Mouse (Mus musculus): ENCODE measurements at regions not wholly inside any gene's neighbourhood (a gene's known extent, or its start where the extent isn't known, plus 50 kb on each side); places are given as distances from the start of the nearest gene placed in this dataset.
A peak's percentile ranks its signal among the peaks of the same experiment; 100 is the strongest.

DNA sequence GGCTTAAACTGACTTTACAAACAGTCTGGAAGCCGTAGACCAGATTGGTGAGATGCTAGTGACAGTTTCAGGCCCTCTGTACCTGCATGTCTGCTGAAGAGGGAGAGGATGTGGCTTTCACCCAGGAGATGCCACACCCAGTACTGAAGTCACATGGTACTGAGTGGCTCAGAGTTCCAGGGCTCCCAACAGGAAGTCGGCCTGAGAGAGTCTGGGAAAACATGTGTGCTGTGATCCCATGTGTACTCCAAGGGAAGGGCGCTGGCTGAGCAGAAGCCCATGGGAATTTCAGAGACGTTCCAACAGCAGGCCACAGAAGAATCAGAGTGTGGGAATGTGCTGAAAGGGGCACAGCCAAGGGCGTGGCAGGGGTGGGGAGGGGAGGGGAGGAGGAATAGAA lies 120.7 kb upstream of the Spdye4c start:
- no peak for DNase-seq (ENCODE audit: inconsistent age in 2 of 2, low spot score in 1 of 2)

DNA sequence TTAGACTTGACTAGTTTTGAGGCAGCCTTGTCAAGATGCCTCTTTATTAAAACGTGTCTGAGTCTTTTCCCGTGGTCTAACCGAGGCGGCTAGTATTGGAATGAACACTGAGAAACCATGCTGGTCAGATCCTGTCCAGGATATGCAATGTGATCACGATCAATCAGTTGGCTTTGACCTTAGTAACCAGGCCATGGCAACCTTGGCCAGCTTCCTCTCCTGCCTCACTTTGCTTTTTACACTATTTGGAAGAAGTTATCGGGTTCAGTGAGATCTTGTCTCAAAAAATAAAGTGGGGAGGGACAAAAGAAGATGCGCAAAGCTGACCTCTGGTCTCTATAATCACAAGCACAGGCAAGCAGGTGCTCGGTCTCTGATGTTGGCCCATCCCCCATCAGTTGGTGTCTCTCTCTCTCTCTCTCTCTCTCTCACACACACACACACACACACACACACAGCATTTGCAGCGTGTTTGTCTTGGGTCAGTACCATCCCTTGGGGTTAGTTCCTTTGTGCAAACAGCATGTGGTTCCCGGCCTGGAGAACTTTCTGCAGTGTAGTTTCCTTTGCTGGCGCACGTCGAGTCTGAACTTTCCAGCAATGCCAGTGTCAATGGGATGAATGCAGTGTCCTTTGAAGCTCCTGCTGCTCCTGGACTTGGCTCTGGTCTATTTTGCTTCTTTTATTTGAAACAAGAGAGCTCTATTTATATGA lies 117.6 kb upstream of the Spdye4c start:
- DNase-seq (ENCODE audit: inconsistent age in 2 of 2, low spot score in 1 of 2): no peak

DNA sequence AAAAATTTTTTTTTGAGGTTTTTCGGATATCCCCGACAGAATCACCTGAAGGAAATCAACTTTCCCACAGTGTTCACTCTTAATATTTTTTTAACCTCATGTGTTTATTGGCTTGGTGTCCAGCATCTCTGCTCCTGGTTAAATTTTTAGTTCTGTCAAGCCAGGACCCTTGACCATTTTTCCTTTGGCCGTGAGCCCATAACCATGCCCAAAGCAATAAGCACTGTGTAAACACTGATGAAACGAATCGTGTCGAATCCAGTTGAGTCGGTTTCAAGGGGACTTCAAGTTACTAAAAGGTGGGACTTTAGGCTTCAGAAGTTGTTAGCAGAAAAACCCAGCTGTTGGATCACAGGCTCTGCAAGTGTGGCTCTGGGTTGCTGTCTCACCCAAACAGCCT lies 117.0 kb upstream of the Spdye4c start:
- no peak for DNase-seq (ENCODE audit: inconsistent age in 2 of 2, low spot score in 1 of 2)

DNA sequence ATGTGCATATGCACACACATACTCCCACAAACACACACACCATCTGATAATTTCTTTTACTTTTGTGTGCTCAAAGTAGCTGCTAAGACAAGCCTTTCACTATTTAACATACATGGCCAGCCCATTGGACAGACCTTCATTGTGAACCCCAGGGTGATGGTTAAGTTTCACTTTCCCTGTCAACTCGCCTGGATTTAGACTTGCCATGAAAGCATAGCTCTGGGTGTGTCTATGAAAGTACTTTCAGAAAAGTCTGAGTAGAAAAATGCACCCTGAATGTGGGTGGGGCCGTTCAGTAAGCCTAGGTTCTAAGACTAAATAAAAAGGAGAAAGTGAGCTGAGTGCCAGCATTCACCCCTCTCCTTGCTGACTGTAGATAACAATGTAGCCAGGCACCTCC lies 113.8 kb upstream of the Spdye4c start:
- DNase-seq (ENCODE audit: inconsistent age in 2 of 2, low spot score in 1 of 2): no peak

DNA sequence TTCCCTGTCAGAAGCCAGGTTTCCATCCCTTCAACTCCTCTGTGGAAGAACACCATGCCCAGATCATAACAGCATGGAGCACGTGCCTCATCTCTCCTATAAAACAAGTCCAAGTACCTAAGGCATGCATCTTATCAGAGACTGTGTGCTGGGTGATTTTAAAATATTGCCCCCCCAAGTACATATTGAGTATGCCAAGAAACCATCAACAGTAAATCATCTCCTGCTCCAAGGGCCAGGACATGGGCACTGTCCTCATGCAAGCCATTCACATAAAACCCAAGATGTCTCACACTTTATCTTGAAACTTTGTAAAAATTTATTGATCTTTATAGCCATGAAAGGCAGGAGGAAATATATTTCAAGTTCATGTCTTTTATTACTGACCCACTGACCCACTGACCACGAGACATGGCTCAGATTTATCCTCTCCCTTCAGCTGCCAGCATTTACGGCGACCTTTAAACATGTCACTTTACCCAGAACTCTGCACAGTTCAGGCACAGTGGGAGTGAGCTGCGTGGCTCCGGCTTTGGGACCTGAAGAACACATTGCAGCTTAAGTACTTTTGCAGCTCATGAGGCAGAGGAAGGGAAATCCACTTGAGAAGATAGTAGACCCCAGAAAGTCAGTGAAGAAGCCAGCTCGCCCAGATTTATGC lies 99.7 kb upstream of the Spdye4c start:
- peak in 1 of 2 experiments; percentile 50 for DNase-seq (ENCODE audit: inconsistent age in 2 of 2, low spot score in 1 of 2)

DNA sequence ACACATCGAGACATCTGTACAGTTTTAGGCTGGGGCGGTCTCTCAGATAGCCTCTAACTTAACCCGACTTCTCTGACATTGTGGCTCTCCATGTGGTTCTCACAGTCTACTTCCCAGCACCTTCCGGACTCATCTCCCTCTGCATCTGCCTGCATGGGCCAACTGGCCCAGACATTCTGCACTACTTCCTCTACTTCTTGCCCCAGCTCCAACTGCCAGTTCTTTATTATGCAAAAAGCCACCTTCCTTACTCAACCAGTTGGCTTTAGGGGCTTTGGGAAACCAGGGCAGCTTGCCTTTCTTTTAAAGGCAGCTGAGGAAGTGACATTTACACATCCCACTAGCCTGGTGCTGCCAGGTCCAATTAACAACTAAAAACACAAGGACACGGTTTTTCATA lies 97.1 kb upstream of the Spdye4c start:
- DNase-seq (ENCODE audit: inconsistent age in 2 of 2, low spot score in 1 of 2): no peak

DNA sequence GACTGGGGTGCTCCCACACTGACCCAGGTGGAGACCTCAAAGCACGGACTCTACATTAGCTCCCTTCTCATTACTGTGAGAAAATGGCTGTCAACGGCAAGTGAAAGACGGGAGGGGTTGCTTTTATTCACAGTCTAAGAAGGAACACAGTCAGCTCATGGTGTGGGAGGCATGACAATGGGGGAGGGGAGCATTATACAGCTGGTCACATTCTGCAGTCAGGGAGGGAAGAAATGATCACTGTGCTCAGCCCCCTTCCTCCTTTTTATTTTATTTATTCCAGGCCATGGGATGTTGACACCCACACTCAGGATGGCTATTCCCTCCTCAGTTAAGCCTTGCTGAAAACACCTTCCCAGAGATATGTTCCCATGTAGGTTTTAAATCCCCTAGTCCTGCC lies 93.1 kb upstream of the Spdye4c start:
- DNase-seq (ENCODE audit: inconsistent age in 2 of 2, low spot score in 1 of 2): no peak

DNA sequence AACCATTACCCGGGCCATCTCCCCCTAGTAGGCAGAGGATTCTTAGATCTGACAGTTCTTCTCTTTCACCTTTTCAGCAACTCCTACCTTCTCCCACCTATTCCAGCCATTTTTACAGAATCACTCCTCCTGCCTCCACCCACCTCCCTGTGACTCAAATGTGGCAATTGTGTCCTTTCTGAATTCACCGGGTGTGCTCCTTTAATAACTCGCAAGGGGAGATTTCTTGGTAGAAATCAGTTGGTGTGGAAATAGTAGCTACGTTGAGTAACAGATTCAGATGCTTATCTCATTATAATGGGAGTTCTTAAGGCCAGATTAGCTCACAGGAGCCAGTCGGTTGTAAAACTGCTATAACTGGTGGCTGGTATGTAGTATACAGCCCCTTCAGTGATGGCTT lies 92.4 kb upstream of the Spdye4c start:
- peak in 1 of 2 experiments; percentile 32 for DNase-seq (ENCODE audit: inconsistent age in 2 of 2, low spot score in 1 of 2)

DNA sequence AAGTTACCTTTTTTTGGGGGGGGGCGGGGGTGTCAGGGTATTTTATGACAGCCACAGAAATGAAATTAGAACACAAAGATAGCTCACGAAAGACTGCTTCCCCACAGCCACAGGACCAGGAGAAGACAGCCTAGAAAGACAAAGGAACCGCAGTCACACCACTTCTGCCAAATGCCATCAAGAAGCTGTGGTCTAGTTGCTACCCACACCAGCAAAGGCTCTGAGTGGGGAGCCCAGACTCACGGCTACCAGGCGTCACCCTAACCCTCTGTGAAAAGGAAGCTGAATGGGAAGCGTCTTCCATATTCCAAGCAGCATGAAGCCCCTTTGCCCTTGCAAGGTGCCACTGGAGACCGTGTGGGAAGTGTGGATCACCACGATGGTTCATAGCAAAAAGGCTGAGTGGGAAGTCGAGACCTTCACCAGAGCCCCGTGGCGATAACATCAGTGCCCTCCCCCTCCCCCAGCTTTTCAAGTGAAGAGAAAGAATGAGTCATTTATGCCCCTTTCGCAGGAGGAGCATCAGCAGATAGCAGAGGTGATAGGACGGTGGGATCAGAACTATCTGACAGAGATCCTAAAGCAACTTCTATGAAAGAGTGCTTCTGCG lies 91.3 kb upstream of the Spdye4c start:
- no peak for DNase-seq (ENCODE audit: inconsistent age in 2 of 2, low spot score in 1 of 2)

DNA sequence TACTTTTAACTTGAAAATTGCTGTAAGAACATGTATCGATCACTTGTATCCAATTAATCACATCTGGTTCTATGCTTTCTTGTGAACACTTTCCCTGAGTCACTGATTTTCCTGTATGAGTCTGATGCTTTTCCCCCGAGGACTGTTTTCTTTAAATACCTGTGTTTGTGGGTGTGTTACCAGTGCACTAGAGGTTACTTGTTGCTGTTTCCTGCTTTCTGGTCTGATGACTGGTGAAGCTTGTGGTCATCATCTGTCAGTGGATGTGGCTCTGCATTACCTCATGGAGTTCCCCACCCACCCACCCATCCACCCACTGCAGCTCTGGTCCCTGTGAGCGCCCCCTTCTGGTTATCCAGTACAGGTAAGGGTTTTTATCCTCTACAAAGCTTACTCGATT lies 88.3 kb upstream of the Spdye4c start:
- DNase-seq (ENCODE audit: inconsistent age in 2 of 2, low spot score in 1 of 2): no peak

DNA sequence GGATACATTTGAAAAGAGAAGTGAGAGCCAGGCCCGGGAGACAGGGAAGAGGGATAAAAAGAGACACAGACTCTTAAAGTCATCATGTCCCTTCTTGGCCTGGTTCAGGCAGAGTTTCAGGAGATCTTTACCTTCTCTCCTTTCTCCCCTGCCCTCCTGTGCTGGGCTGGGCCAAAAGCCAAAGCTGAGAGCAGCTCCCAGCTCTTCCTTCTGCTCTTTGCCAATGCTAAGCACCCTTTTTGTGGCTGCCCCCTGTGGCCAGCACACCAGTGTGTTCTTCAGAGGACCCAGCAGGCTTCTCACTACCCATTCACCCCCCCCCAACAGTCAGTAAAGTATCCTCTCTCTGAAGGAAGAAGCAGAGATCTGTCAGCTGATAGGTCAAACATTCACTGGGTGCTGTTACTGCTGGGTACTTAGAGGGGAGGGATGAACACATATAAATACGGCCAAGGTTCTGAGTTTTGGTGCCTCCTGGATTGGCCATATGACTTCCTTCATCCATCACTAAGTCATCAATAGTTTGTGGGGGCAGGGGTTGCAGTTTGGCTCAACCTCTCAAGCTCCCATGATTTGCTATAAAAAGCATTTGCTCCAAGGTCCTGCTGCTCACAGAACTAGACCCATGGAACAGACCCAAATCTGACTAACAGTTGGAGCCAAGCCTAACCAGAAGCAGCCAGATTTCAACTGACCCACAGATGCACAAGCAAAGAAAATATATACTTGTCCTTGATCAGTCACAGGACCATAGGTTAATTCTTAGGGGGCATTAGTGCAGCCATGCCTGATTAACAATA lies 87.7 kb upstream of the Spdye4c start:
- DNase-seq (ENCODE audit: inconsistent age in 2 of 2, low spot score in 1 of 2): peak; percentile 34 to 85

DNA sequence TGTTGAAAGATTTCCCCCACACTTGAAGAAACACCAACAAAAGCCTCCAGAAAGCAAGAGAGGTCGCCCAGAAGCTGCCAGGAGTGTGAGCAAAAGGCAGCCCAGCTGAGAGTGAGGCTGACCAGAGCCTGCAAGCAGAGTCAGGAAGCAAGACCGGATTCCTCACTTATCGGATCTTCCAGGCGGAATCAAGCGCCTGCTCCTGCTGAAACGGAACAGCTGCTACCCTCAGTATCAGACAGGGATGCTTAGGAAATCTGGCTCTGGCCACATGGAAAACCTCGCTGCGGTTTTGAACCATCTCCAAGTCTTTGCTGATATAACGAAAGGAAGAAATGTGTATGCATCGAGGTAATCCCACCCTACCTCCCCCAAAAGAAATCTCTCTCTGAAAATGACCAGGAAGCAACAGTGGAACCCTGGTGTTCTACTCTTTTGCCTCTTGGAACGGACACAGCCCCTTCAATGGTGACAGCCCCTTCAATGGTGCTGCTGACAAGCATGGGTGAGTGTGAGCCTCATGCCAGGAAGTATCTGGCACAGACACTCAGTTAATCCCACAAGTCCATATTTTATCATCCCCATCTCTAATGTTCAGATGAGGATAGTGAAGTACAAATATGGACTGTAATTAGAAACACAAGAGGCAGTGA lies 83.3 kb upstream of the Spdye4c start:
- DNase-seq (ENCODE audit: inconsistent age in 2 of 2, low spot score in 1 of 2): no peak

DNA sequence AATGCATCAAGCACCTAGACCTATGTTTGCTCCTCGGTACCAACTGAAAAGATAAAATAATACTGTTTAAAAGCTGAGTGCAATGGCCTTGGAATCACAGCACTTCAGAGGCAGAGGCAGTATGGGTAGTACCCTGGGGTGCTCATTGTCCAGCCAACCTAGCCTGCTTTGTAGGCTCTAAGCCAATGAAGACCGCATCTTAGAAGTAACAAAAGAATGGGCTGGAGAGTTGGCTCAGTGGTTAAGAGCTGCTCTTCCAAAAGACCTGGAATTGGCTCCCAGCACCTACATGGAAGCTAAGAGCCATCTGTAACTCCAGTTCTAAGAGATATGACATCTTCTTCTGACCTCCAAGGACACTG lies 82.8 kb upstream of the Spdye4c start:
- DNase-seq (ENCODE audit: inconsistent age in 2 of 2, low spot score in 1 of 2): no peak

DNA sequence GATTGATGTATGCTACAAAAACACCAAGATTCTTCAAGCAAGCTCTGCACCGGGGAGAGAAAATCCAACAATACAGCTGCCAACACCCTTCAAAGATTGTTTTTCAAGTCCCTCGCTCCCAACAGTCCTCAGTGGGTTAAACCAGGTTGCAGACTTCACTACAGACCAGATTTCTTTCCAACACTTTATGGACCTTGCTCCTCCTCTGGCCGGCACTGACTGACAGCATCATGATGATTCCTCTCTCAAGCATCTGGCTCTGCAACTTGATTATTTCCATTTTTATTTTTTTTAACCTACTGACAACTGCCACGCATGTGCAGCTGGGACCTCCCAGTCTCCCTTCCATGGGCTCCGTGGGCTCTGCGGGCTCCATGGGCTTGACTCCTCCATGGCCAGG lies 79.7 kb upstream of the Spdye4c start:
- no peak for DNase-seq (ENCODE audit: inconsistent age in 2 of 2, low spot score in 1 of 2)

DNA sequence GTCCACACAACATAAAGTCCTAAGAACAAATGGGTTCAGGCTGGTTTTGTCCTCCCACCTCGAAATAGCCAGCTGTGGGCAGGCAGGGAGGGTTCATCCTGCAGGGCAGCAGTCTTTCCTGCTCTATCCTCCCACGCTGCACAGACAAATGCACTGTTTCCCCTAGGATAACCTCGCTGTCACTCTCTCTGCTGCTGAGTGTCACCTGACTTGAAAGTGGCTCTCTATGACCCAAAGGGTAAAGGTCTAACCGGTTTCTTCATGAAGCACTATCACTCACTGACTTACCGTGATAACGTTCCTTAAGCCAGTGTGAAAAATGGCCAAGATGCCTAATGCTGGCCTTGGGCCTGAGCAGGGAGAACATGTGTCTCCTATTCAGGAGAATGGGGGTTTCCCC lies 78.2 kb upstream of the Spdye4c start:
- DNase-seq (ENCODE audit: inconsistent age in 2 of 2, low spot score in 1 of 2): no peak

DNA sequence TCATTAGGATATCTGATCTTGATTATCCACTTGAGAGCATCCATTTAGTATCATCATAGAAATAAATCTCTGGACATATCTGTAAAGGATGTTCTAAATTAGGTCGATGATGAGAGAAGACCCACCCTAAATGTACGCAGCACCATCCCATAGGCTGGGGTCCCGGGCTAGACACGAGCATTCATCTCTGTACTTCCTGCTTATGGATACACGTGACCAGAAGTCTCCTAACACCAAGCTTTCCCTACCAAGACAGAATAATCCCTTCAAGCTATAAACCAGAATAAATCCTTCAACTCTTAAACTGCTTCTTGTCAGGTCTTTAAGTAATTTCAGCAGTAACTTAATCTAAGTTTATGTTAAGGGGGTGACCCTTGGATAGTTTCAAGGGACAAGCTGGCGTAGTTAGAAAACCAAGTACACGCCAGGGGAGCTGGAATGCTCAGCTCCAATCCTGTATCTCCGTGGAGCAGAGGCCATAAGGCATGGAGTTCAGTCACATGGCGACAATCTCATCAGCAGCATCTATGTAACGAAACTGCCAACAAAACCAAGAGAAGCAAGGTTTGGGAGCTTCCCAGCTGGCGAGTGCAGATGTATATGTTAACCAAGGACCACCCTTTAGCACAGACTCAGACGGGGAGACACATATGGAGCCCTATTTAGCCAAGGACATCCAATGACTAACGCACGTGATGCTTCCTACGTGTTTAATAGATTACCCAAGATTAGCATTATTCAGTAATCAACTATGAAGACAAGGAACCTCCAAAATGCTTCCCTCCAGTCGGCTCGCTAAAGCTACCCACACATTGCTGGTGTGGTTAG lies 76.3 kb upstream of the Spdye4c start:
- DNase-seq (ENCODE audit: inconsistent age in 2 of 2, low spot score in 1 of 2): no peak

DNA sequence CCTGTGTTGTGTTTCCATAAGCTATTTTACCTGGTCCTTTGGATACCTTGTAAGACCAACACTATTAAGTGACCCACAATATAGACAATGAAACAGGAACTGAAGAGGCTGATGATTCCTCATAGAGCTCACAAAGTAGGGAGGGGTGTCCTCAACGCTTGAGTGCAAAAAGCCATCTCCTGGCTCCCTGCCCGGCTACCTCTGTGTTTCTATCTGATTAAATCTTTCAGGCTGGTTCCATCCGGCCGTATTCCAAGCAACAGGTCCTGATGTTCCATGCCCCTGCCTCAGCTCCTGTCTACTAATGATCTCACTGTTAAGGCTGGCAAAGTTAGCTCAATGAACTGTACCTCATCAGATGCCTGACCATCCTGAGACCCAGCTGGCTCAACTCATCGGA lies 75.3 kb upstream of the Spdye4c start:
- no peak for DNase-seq (ENCODE audit: inconsistent age in 2 of 2, low spot score in 1 of 2)

DNA sequence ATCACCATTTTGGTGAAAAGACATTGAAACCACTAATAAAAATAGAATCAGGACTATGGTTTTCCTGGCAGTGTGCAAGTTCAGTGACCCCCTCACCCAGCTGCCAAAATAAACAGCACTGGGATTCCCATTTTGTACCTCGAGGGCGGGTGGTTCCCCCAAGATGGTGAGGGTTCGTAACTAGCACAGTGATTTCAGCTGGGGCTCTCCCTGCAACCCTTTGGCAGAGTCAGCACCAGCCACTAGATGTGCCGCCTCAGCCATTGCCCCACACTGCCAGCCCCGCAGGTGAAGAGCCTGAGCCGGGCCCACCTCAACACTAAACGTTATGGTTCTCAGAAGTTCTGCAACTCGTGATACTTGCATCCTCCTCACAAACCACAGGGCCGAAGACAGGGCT lies 74.3 kb upstream of the Spdye4c start:
- DNase-seq (ENCODE audit: inconsistent age in 2 of 2, low spot score in 1 of 2): no peak

DNA sequence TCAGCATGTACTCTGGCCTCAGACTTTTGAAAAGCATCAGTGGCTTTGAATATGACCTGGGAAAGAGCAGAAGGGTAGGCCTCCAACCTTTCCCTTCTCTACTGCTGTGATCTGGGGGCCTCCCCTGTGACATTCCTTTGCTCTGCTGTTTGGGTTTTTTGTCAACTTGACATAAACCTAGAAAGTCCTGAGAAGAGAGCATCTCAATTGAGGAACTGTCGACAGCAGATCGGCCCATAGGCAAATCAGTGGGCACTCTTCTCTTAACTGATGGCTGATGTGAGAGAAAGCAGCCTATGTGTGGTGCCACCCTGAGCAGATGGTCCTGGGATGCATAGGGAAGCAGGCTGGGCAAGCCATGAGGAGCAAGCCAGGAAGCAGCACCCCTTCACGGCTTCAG lies 72.9 kb upstream of the Spdye4c start:
- DNase-seq (ENCODE audit: inconsistent age in 2 of 2, low spot score in 1 of 2): no peak

DNA sequence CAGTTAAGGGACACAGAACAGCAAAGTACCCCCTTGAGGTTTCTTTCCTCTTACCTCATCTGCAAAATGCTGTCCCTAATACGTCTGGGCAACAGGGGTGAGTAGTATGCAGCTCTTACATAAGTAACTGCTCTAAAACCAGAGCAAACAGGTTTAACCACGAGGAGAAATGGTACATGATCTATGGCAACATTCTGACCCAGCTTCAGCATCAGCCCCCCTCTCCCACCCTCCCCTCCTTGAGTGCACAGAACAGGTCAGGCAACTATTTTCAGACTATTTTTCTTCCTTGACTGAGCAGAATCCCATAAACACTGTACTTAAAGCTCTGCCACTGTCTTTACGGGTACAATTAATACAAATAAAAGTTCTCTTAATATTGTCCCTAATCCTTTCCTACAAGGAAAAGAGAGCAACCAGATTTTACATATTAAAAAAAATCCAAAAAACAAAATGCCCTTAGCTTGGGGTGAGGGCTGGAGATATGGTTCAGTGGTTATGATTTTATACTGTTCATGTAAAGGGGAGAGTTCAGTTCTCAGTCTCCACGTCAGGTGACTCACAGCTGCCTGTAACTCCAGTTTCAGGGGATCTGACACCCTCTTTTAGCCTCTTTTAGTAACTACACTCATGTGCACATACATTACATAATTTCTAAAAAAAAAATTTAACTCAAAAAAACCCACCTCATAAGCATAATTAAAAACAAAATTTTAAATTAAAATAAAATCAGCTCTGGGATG lies 69.1 kb upstream of the Spdye4c start:
- DNase-seq (ENCODE audit: inconsistent age in 2 of 2, low spot score in 1 of 2): no peak
